Mouse (Mus musculus) lung, postnatal 14 days (tissue): Measurements from ENCODE around the gene 2700097O09Rik.
A peak's percentile ranks its signal among the peaks of the same experiment; 100 is the strongest.
"Not testable (repeated sequence)": the region's sequence is repeated elsewhere in the genome, so short reads cannot be mapped to it uniquely, and the experiment has no call there.

Experiments used
- DNase-seq: peaks from one replicate; pipeline ENCODE4 v3.0.0; 2021

Gene 2700097O09Rik

DNA sequence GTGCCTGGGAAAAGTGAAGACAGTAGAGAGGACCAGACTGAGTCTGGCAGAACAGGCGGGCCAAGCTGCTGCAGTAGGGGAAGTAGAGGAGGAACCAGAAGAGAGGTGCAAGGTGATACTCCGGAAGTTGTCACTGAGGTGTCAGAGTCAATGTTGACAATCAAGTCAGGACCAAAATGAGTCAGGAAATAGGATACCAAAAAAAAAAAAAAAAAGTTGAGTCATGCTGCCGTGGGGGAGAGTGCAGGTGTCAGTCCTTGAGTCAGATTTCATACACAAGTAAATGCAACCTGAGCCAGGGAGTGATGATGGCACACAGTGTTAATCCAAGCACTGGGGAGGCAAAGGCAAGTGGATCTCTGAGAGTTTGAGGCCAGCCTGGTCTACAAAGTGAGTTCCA, 52.8 kb downstream of the 2700097O09Rik start:
- DNase-seq: no peak

DNA sequence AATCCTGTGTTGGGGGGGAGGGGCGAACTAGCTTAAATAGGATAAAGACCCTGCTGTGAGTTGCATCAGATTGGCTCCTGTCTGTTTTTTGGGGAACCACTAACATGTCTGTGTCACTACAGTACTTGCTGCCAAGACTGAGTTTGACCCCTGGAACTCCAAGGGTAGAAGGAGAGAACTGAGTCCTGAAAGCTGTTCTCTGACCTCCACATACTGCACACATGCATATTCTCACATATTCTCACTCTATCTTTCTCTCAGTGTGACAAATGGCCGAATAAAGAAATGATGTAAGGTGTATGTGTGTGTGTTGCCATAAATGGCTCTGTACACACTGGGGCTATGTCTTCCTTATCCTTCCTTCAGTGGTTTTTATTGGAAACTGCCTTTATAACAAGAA, 56.6 kb downstream of the 2700097O09Rik start:
- DNase-seq: no peak

DNA sequence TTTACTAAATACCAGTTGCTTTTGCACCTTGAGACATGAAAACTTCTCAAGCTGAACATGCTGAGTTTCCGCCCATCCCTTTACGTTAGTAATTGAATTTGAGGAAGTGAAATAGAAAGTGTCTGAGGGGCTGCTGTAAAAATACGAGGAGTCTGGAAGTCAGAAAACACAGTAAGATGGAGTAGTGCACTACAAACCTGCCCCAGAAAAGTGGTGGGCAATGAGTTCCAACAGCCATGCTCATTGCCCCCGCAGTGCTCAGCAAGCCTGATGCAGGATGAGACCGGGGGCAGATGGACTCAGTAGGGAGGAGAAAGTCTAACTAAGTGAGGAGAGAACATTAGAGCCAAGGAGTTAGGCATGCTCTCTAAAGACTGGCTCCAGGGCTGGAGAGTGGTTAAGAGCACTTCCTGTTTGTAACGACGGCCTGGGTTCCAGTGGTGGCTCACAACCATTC, 60.5 kb downstream of the 2700097O09Rik start:
- DNase-seq: no peak

DNA sequence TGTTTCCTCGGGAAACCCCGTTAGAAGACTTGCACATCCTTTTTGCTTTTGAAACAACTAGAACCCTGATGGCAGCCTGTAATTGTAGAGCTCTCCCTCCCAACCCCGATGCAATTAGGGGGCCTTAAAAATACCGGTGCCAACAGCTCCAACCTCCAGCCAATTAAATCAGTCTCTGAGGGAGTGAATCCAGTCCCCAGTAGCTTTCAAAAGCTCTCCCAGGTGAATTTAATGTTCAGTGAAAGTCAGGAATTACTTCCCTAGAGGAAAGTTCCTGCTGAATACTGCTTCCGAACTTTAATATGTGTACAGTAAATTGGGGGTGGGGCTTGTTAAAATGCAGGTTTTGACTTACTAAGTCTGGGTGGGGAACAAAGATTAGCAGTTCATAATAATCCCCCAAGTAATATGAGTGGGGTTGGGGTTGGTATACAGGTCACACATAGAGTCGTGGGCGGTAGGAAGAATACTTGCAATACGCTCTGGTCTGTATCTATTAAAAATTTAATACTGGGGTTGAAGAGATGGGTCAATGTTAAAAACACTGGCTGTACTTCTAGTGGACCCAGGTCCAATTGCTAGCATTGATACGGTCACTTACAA, 62.7 kb downstream of the 2700097O09Rik start:
- no peak for DNase-seq

DNA sequence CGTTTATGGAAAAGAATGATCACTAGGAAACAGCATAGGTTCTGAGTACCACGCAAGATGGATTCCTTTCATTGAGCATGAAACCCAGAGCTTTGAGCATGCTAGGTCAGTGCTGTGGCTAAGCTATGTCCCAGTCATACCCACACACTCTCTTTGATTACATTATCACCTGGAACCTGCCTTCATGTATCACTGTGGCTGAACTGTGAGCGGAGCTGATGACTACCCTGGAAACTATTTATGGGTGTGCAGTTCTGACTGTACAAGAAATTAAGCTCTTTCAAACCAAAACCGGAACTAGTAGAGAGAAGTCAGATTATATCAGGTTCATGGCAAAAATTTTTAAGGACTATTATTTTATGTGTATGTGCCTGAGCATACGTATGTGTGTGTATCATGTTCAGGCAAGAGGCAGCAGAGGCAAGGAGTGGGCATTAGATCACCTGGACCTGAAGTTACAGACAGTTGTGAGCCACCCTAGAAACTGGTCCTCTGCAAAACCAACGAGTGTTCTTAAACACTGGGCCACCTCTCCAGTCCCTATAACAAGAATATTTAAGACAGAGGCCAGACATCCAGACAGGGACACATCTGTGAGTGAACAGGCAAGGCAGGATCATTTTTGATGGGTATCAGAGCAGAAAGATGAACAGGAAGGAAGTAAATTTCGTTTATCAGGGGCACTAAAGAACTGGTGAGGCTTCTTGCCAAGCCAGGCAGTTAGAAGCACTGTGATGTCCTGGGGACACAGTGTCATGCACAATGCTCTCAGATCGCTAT, 63.4 kb downstream of the 2700097O09Rik start:
- DNase-seq: no peak

DNA sequence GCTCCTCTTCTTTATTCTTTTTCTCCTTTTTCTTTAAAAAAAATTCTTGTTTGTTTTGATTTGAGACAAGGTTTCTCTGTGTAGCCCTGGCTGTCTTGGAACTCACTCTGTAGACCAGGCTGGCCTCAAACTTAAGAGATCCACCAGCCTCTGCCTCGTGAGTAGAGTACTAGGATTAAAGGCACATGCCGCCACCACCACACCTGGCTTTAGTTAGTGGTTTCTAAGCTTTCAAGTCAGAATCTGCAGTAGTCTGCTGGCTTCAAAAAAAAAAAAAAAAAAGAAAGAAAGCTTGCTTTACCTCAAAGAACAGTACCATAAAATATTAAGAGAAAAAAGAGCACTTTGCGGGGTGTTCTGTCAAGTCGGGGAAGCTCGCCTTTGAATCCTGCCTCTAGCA, 64.5 kb downstream of the 2700097O09Rik start:
- DNase-seq: no peak

DNA sequence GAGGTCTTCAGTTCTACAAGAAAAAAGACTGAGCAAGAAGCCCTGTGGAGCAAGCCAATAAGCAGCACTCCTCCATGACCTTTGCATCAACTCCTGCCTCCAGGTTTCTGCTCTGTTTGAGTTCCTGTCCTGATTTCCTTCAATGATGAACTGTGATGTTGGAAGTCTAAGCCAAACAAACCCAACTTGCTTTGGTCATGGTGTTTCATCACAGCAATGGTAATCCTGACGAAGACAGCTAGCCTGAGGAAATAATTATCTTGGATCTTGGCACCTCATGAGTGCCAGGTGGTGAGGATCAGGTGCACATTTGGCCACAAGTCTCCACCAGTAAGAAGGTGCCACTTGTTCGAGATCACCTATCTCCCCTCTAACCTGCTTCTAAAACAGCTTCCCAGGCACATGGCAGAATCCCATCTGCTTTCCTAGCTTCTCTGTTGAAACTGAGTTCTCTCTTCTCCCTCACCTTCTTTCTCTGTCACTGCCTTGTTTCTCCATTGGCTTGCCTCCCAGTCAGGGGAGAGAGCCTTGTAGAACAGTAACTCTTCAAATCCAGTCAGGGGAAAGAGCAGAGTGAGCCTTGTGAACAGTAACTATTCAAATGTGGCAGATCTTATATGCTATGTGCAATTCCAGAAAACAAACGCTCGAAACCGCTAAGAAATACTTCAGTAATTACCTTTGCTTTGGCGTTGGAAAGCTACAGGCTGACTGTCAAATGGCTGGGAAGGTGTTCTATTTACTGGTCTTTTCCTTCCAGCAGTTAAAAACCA, 66.1 kb downstream of the 2700097O09Rik start, which contains the start of gene Baz1a:
Baz1a (minus strand) TSS at position 723 of the 773 bp plus-strand sequence.
- DNase-seq: no peak

DNA sequence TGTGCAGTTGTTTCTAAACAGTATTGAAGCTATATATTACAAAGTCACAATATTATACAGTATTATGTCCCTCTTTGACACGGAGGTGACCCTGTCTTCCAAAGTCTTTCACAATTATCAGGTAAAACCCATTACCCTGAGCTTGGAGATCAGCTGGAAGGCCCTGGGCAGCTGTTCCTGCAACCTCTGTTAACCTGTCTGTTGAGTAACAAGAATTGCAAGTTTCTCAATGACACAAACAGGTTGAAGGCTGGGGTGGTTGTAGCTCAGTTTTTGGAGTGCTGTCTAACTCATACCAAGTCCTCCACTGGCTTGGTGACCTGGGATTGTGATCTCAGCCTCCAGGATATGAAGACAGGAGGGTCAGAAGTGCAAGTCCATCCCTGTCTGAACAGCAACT, 66.9 kb downstream of the 2700097O09Rik start:
- no peak for DNase-seq

DNA sequence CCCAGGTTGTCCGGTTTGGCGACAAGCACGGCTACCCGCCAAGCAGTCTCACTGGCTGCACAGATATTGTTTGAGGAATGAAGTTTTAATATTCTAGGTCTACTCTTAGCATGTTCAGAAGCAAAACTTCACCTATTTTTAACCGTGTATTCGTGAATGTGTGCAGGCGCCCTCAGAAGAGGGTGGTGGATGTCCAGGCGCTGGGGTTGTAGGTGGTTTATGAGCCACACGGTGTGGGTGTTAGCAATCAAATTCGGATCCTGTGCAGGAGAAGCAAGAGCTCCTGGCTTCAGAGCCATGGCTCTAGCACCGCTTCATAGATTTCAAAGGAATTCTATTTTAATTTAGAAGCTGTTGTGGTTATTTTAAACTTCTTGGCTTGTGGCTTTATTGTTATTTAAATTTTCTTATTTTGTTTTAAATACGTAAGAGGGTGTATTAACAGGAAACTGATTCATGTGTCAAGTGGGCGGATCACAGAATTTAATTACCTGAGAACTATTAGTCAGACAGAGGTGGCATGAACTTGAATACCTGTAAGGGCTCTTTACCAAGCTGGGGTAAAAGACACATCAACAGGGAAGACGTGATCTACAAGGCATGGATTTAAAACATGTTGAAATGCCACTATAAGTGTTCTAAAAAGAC, 72.4 kb downstream of the 2700097O09Rik start:
- no peak for DNase-seq

DNA sequence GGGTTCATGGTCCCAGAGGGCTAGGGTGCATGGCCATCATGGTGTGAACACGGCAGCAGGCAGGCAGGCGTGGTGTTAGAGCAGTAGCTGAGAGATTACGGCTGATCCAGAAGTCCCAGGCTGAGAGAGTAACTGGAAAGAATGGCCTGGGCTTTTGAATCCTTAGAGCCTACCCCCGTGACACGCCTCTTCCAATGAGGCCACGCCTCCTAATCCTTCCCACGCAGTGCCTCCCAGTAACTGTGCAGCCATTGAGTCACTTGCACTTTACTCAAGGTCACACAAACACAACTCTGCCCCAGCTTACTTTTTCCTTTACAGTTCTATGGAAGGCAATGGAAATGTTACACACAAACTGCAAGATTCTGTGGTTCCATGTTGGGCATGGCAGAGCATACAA, 73.8 kb downstream of the 2700097O09Rik start:
- DNase-seq: no peak

DNA sequence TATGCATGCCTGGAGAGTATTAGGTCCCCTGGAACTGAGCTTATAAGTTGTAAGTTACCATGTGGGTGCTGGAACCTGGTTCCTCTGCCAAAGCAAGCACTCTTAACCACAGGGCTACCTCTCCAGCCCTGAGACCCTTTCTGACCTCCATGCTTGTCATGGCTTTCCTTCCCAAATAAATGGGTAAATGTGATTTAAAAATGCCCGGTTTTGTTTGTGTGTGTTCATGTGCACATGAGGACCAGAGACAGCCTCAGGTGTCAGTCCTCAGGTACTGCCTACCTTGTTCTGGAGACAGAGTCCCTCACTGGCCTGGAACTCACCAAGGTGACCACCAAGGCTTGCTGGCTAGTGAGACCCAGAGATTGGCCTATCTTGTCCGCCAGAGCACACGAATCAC, 75.5 kb downstream of the 2700097O09Rik start:
- DNase-seq: no peak

DNA sequence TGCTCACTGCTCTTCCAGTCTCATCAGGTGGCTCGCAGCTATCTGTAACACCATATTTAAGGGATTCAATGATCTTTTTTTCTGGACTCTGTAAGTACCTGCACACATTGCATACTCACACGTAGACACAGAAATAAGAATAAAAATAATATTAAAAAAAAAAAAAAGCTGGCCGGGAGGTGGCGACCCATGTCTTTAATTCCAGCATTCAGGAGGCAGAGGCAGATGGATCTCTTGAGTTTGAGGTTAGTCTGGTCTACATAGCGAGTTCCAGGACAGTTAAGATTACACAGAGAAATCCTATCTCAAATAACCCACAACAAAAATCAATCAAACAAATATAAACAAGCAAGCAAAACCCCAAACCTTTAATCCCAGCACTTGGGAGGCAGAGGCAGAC, 76.1 kb downstream of the 2700097O09Rik start:
- no peak for DNase-seq

DNA sequence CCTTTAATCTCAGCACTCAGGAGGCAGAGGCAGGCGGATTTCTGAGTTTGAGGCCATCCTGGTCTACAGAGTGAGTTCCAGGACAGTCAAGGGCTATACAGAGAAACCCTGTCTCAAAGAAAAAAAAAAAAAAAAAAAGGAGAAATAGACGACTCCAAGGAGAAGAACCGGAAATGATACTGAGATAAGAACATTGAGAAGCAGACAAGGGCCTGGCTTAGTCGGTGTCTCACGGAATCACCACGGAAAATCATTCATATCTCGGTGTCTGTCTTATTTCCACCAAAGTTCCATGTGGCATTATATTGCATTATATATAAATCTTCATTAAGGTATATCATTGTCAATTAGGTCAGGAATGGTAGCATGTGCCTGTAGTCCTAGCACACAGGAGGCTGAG, 77.4 kb downstream of the 2700097O09Rik start:
- DNase-seq: not testable (repeated sequence)

DNA sequence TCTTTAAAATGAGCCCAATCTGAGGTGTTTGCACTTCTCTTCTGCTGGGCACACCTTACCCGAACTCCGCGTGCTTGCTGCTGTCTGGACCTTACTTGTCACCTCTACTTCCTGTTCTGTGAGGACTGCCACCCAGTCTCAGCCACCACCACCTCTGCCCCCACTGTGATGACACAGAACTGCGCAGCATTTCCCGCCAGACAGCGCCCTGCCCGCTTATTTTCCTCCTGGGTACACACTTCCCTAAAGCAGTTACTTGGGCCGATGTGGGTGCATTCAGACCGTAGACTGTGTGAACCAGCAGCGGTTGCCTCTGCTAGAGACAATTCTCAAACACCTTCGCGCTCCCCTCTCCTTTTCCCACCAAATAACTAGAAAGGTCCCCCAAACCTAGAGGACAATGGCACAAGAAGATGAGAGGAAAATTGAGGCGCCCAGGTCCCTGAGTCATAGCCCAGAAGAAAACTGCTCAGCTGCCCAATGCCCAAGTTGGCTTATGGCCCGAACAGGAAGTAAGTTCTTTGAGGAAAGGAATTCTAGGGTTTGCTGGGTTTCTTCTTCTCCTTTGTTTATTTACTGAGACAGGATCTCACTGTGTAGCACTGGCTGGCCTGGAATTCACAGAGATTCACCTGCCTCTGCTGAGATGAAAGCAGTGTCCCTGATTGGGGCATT, 80.8 kb downstream of the 2700097O09Rik start:
- peak; percentile 52 for DNase-seq

DNA sequence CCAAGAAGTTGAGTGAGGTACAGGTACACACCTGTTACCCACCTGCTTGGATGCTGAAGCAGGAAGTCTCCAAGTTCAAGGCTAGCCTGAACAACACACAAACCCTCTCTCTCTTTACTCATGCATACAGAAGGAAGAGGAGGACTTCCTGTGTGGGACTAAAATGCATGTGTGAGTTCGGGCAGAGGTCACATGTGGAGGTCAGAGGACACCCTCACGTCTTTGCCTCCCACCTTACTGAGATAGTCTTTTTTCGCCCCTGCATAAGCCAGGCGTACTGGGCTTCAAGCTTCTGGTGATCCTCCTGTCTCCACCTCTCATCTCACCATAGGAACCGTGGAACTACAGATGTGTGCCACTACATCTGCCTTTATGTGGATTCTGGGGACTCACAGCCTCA, 81.5 kb downstream of the 2700097O09Rik start:
- DNase-seq: no peak

DNA sequence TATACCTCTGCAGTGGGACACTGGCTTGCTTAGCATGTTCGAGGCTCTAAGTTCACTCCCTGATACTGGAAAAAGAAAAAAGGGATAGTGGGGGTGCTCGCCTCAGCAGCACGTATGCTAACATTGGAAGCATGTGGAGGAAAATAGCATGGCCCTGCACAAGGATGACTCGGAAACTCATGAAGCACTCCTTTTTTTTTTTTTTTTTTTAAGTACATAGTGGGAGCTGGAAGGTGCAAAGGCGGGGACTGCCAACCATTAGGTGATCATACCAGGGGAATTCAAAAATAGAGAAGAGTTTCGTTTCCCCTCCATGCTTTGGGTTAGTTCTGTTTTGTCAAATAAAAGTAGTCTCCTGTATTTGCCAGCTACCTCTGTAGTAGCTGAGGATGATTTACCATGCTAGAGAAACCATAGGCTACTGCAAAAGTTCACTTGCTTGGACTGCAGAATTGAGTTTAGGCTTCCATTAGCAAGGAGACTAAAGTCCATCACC, 82.9 kb downstream of the 2700097O09Rik start:
- DNase-seq: no peak

DNA sequence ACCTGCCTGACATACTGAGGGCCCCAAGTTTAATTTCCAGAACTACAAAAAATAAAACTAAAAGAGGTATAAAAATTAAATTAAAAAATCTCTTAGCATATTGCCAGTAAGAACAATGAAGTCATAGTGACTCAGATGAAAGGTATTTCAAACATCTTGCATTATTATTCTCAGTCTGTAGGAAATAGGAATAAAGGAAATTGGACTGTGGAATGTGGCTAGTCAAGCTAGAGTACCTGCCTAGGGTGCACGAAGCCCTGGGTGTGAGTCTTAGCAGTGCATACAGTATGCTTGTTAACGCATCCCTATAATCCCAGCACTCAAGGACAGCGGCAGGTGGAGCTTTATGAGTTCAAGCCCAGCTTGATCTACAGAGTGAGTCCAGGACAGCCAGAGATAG, 83.9 kb downstream of the 2700097O09Rik start:
- no peak for DNase-seq
